Mouse (Mus musculus) embryonic fibroblast, embryonic 13.5 days (primary cell): ENCODE measurements around the gene Ctnnbl1.

Source experiments
- CTCF ChIP-seq: IDR thresholded peaks from 2 replicates; pipeline ENCODE4 v1.5.1; 2011; ENCODE audit warnings: mild to moderate bottlenecking, control low read depth, low read length, moderate library complexity, borderline replicate concordance; ENCODE audit not compliant: insufficient read depth
- POLR2A ChIP-seq: IDR thresholded peaks from 2 replicates; pipeline ENCODE4 v1.6.1; 2011; ENCODE audit warnings: low read depth, mild to moderate bottlenecking, control low read depth, low read length, moderate library complexity

DNA sequence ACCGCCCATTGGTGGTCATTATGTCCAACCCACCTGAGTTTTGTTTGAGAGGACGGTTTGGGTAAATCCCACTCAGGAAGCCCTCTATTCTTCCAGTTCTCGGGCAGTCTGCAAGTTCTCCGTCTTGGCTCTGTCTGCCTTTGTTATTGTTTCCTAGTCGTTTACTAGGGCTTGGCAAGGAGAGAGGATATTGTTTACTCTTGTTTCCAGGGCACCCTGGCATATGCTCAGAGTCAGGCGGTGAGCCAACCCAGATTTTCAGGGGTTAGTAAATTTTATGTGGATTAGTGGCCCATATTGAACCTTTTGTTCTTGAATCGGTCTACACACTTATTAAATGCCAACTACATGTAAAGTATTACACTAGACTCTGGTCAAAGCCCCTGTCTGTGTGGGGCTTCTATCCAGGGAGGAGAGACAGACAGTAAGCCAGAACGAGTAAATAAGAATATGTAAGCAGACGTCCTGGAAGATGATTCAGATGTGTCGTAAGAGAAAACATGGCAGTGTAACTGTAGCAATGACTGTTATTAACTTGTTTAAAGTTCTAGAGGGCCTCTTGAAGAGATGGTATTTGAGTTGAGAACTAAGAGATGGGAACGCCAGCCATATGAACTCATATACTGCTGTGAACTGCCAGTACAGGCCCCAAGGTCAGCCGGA, 13.9 kb downstream of the Ctnnbl1 start:
- TF ChIP-seq POLR2A (no peak), CTCF (no peak)
